Mouse (Mus musculus) brown adipose tissue, adult 24 weeks (tissue): ENCODE results near the gene Dvl3. TPM values are rescaled to one million over a fixed set of nuclear protein-coding genes. Genes with fewer than 3 reads are reported as not detected.
A peak's percentile ranks its signal among the peaks of the same experiment; 100 is the strongest.

ENCODE experiments used
- H3K27ac ChIP-seq: fragments of 200-500 bp; replicated peaks from 2 replicates; pipeline ENCODE4 v1.5.1; 2012; ENCODE audit warnings: low read depth, mild to moderate bottlenecking, low read length
- H3K4me1 ChIP-seq: fragments of 200-500 bp; 2 replicates; pipeline ENCODE4 v1.6.1; 2012; ENCODE audit warnings: low read length, mixed read lengths; ENCODE audit not compliant: control insufficient read depth, insufficient read depth, insufficient read length
- H3K4me3 ChIP-seq: fragments of 200-500 bp; 2 replicates; pipeline ENCODE4 v1.5.1; 2012; ENCODE audit warnings: low read depth, mild to moderate bottlenecking, low read length, moderate library complexity; ENCODE audit not compliant: insufficient read depth
- polyA plus RNA-seq: library from polyadenylated mRNA; stranded (reverse); fragments of >200 nt; gene quantifications from 2 replicates; pipeline ENCODE4 v1.2.4, GENCODE M21; 2012; ENCODE audit not compliant: missing spikeins, insufficient read depth, insufficient read length

The Dvl3 gene
- polyA plus RNA-seq, 1 experiment = 25.2 TPM

DNA sequence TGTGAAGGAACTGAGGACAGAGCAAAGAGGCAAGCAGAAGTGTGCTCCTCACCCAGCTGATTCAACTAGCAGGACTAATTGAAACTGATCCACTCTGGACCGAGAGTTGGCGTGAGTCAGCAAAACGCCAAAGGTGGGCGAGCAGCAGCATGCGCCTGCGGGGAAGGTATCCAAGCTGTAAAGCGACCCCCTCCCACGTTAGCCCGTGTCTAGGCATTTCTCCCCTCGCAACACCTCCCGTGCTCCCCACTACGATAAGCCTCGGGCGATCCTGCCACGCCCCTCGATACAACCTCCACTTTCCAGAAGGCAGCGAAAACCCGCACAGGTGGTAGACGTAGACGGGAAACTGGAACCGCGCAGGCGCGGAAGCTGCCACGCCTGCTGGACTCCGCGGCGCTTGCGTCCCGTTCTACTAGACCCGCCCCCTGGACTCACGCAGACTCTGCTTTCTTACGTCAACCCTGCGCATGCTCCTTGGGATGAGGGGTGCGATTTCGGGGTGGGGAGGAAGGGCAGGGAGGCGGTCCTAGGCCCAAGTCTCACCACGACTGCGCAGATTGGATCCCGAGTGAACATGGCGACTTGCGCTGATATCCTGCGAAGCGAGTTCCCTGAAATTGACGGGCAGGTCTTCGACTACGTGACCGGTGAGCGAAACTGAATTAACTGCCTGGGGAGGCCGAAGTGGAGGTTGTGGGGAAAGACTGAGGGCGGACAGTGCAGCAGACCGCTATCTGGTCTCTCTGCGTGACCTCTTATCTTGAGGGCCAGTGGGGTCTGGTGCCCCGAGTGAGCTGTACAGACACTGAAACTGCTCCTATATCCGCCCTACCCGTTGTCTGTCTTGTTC is 31.5 kb downstream of the Dvl3 start, which contains the start of gene Abcf3:
TSS of gene Abcf3 (plus strand) at position 482 of the 853 bp plus-strand sequence.
- H3K4me3 ChIP-seq = peak within 1 kb of the TSS; percentile 81

DNA sequence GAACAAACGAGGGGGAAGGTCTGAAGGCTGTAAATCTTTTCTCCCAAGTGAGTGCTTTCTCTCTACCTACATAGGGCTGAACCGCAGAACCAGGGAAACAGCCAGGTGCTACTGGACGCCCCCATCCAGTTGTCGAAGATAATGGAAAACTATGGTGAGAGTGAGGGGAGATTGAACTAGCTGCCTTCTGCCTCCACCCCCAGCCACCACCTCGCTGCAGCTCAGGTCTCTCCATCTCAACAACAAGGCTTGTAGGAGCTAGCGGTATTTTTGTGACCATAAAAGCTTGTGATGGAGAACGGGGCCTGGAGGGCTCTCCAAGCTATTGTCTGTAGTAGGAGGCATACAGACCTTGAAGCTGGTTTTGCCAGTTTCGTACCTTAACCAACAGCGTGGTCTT is 32.4 kb downstream of the Dvl3 start:
- peak overlapping the region; percentile 81 for H3K4me3 ChIP-seq
- peaks cover 3% of the 10 kb centered on the region; the same call in 1 of the 2 replicates for H3K4me1 ChIP-seq
- H3K27ac ChIP-seq = peak overlapping the region; percentile 72; the same call in 1 of the 2 replicates

More for the DNA sequence above, 31.5 kb downstream of the Dvl3 start, which contains the start of gene Abcf3:
- H3K27ac ChIP-seq = peak within 1 kb of the TSS; percentile 72
- H3K4me1 ChIP-seq = peaks cover 3% of the 10 kb centered on the region; the same call in 1 of the 2 replicates

GRCm38 (mm10) chr16:20551691-20552090 is 34.9 kb downstream of the Dvl3 start:
- Histone ChIP-seq H3K27ac (no peak overlapping the region), H3K4me3 (no peak overlapping the region), H3K4me1 (peaks cover 3% of the 10 kb centered on the region; the same call in 1 of the 2 replicates)

DNA sequence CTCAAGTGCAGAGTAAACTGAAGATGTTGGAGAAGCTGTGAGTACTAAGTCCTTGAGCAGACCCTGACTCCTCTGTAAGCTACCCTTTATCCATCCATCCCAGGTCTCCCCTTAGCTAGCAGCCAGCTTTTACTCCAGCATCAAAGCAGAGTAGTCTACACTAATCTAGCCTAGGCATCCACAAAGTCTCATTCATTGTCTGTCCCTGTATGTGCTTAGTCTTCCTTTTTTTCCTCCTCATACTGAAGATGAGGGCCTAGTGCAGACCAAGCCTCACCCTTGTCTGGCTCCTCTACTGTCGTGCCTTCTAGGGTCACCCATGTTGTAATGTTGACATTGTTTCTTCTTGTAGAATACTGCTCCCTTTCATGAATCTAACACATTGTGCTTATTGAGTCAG is 35.8 kb downstream of the Dvl3 start:
- no peak overlapping the region for H3K4me3 ChIP-seq
- no peak overlapping the region for H3K27ac ChIP-seq
- H3K4me1 ChIP-seq = peaks cover 3% of the 10 kb centered on the region; the same call in 1 of the 2 replicates

- H3K4me1 ChIP-seq = no peaks in the 10 kb centered on the region
- no peak overlapping the region for H3K27ac ChIP-seq
- H3K4me3 ChIP-seq = no peak overlapping the region
These were observed 38.2 kb downstream of the Dvl3 start for GRCm38 (mm10) chr16:20555000-20555399.

- Histone ChIP-seq H3K4me3 (no peak overlapping the region), H3K27ac (no peak overlapping the region), H3K4me1 (no peaks in the 10 kb centered on the region)
These were observed 40.6 kb downstream of the Dvl3 start for GRCm38 (mm10) chr16:20557381-20557780.

GRCm38 (mm10) chr16:20565075-20565474 is 48.3 kb downstream of the Dvl3 start:
- Histone ChIP-seq H3K4me1 (no peaks in the 10 kb centered on the region), H3K27ac (no peak overlapping the region), H3K4me3 (no peak overlapping the region)

Other genes starting within 250 kb of the Dvl3 start
- 73.4 and 78.8 TPM in 2 replicates for gene Parl, start 214.6 kb upstream of the Dvl3 start, polyA plus RNA-seq
- 0.79 TPM in 1 of 2 replicates, not detected in the other for gene Cyp2ab1, start 191.6 kb upstream of the Dvl3 start, polyA plus RNA-seq
- gene Abcc5, start 90.6 kb upstream of the Dvl3 start, polyA plus RNA-seq = 21.2 and 21.3 TPM in 2 replicates
- 35.8 and 42.2 TPM in 2 replicates for gene Eif2b5, start 18.2 kb upstream of the Dvl3 start, polyA plus RNA-seq
- 73.6 and 86.4 TPM in 2 replicates for gene Ap2m1, start 18.5 kb downstream of the Dvl3 start, polyA plus RNA-seq
- gene Abcf3, start 31.6 kb downstream of the Dvl3 start, polyA plus RNA-seq = 43.3 and 44.3 TPM in 2 replicates
- not detected in 2 replicates for gene Vwa5b2, start 72.5 kb downstream of the Dvl3 start, polyA plus RNA-seq
- 3.6 and 8.2 TPM in 2 replicates for gene Eef1akmt4, start 94.6 kb downstream of the Dvl3 start, polyA plus RNA-seq
- gene Gm49333, start 94.6 kb downstream of the Dvl3 start, polyA plus RNA-seq = not detected in 2 replicates
- 15.9 and 17.3 TPM in 2 replicates for gene Alg3, start 94.8 kb downstream of the Dvl3 start, polyA plus RNA-seq
- 0.88 and 4.0 TPM in 2 replicates for gene Camk2n2, start 104.3 kb downstream of the Dvl3 start, polyA plus RNA-seq
- not detected in 2 replicates for gene Ece2, start 112.8 kb downstream of the Dvl3 start, polyA plus RNA-seq
- gene Psmd2, start 134.7 kb downstream of the Dvl3 start, polyA plus RNA-seq = 120 and 145 TPM in 2 replicates
- 168 and 178 TPM in 2 replicates for gene Eif4g1, start 151.3 kb downstream of the Dvl3 start, polyA plus RNA-seq
- 1.5 and 3.8 TPM in 2 replicates for gene Fam131a, start 176.3 kb downstream of the Dvl3 start, polyA plus RNA-seq
- 21.2 and 22.7 TPM in 2 replicates for gene Polr2h, start 200.7 kb downstream of the Dvl3 start, polyA plus RNA-seq
- 0.67 TPM in 1 of 2 replicates, not detected in the other for gene Clcn2, start 200.8 kb downstream of the Dvl3 start, polyA plus RNA-seq
- gene Chrd, start 216.1 kb downstream of the Dvl3 start, polyA plus RNA-seq = 0.71 and 0.88 TPM in 2 replicates
- not detected in 2 replicates for gene Thpo, start 217.5 kb downstream of the Dvl3 start, polyA plus RNA-seq